Comparison of ENCODE assay signal across 22 mouse cellular contexts in the genomic region with DNA sequence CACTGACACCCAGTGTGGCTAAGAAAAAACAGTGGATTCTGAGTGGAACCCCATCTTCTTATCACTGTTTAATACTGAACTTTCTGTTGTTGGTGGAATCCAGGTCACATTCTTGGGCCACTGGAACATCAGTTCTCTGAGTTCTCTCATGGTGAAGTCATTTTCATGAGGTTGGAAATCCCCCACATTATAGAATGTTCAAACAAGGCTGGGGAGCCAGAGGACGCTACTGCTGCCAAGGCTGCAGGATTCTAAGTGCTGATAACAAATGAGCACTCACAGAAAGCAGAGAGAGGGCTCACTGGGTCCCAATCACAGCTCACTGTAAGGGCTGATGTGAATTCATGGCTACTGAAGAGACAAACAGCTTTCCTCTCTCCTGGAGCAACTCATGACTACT.
DNase-seq lines count a peak whose midpoint lies in the region; ATAC-seq and TF ChIP-seq lines count a peak whose summit lies in the region.
"Had no signal": no experiment of that assay in that cellular context is flagged by ENCODE, and none has a peak within 500 bp of the region (broad histone marks: within the 10 kb centered on the region; RNA-seq: fewer than 3 reads in every experiment).

No protein-coding gene starts in this region.

- H3K27ac ChIP-seq in heart, embryonic 12.5 days (ENCODE audit: poor library complexity, severe bottlenecking): peak overlapping the region; percentile 67
- no peak overlapping the region for H3K27ac ChIP-seq in lung, embryonic 15.5 days
- H3K27ac ChIP-seq in cerebellum, adult 2 months (ENCODE audit: insufficient read depth, low read length): no peak overlapping the region
- H3K27ac ChIP-seq: embryonic facial prominence, embryonic 12.5 days; forebrain, embryonic 15.5 days; left cerebral cortex, adult 2 months; limb, embryonic 10.5 days; stomach, embryonic 15.5 days had no signal

- H3K27me3 ChIP-seq in heart, embryonic 12.5 days (replicated peaks): no peaks in the 10 kb centered on the region
- no peaks in the 10 kb centered on the region for H3K27me3 ChIP-seq in lung, embryonic 15.5 days
- H3K27me3 ChIP-seq in Patski: no peaks in the 10 kb centered on the region
- no peaks in the 10 kb centered on the region for H3K27me3 ChIP-seq in cerebellum, adult 2 months (ENCODE audit: control insufficient read depth, insufficient read depth, low read length)
- H3K27me3 ChIP-seq: embryonic facial prominence, embryonic 12.5 days; forebrain, embryonic 15.5 days; stomach, embryonic 15.5 days had no signal

- no peak for TF ChIP-seq POLR2A in cerebellum, adult 2 months (IDR thresholded peaks at IDR 0.05; ENCODE audit: borderline replicate concordance, insufficient read depth, low read length)

- intact Hi-C loops in heart, postnatal 36 days (cut with DNase I): no loop called here

- 12% methylated on average over 1 of the region's 1 CpGs for WGBS in heart, embryonic 12.5 days
- 17% methylated on average over 1 of the region's 1 CpGs for WGBS in lung, embryonic 15.5 days
- WGBS in cerebellum, adult 2 months: 74% methylated on average over 1 of the region's 1 CpGs

- H3K4me3 ChIP-seq in heart, embryonic 12.5 days: no peak overlapping the region
- H3K4me3 ChIP-seq in lung, embryonic 15.5 days: no peak overlapping the region
- no peak overlapping the region for H3K4me3 ChIP-seq in cerebellum, adult 2 months (replicated peaks; ENCODE audit: insufficient read depth, low read depth, low read length)
- H3K4me3 ChIP-seq: embryonic facial prominence, embryonic 12.5 days; forebrain, embryonic 15.5 days; left cerebral cortex, adult 2 months; limb, embryonic 10.5 days; stomach, embryonic 15.5 days had no signal

- CTCF ChIA-PET in Patski (lab: Charles Lee): interaction anchor here (0.9 to 1.0 kb wide), 2 partner anchors 26 to 71 kb away, joined by 3 read pairs; no protein-coding TSS in a partner anchor

- POLR2A ChIA-PET in Patski (lab: Charles Lee): no interaction called here

- H3K4me1 ChIP-seq in heart, embryonic 12.5 days (replicated peaks): peaks cover 20% of the 10 kb centered on the region
- H3K4me1 ChIP-seq in lung, embryonic 15.5 days: 0 out of 2 replicates have a peak, but pooled peaks cover 9% of the 10 kb centered on the region
- no peaks in the 10 kb centered on the region for H3K4me1 ChIP-seq in cerebellum, adult 2 months (ENCODE audit: control insufficient read depth, insufficient read depth, low read length)
- H3K4me1 ChIP-seq: embryonic facial prominence, embryonic 12.5 days; forebrain, embryonic 15.5 days; stomach, embryonic 15.5 days had no signal

- in situ Hi-C loops in Patski (cut with MboI; ENCODE audit: low pct_unique_long_range_greater_than_20kb): no loop called here

- no peaks in the 10 kb centered on the region for H3K36me3 ChIP-seq in heart, embryonic 12.5 days
- H3K36me3 ChIP-seq in lung, embryonic 15.5 days: no peaks in the 10 kb centered on the region
- H3K36me3 ChIP-seq: embryonic facial prominence, embryonic 12.5 days; forebrain, embryonic 15.5 days; limb, embryonic 10.5 days; stomach, embryonic 15.5 days had no signal

- no peak overlapping the region for H3K9ac ChIP-seq in heart, embryonic 12.5 days
- no peak overlapping the region for H3K9ac ChIP-seq in lung, embryonic 15.5 days
- H3K9ac ChIP-seq: embryonic facial prominence, embryonic 12.5 days; forebrain, embryonic 15.5 days; liver, postnatal 0 days; stomach, embryonic 15.5 days had no signal

- no peak for ATAC-seq in heart, embryonic 12.5 days (ENCODE audit: insufficient number of reproducible peaks, low FRiP score)
- peak; percentile 52; the same call in 1 of the 2 replicates for ATAC-seq in lung, embryonic 15.5 days (ENCODE audit: borderline replicate concordance, extremely low read depth, low FRiP score, low TSS enrichment)
- ATAC-seq in Patski: peak; percentile 76
- ATAC-seq: forebrain, embryonic 15.5 days; inflammation-experienced regulatory T-cells, adult 6 months; liver, postnatal 0 days had no signal

- no peaks in the 10 kb centered on the region for H3K9me3 ChIP-seq in heart, embryonic 12.5 days (replicated peaks)
- H3K9me3 ChIP-seq in lung, embryonic 15.5 days: no peaks in the 10 kb centered on the region
- H3K9me3 ChIP-seq: embryonic facial prominence, embryonic 12.5 days; forebrain, embryonic 15.5 days; limb, embryonic 10.5 days; stomach, embryonic 15.5 days had no signal

- no peak for DNase-seq in heart, postnatal 36 days
- DNase-seq in lung, adult 18-20 months: no peak
- no peak for DNase-seq in Patski (ENCODE audit: low read depth, low spot score)
- DNase-seq in lung, postnatal 36 days: peak; percentile 13
- DNase-seq in cerebellum, adult 2 months: no peak
- no peak for DNase-seq in frontal cortex, postnatal 10 days (ENCODE audit: low spot score in 2 of 2)
- DNase-seq: cerebellum, adult 9-11 months; kidney, adult 8-10 months; kidney, postnatal 14 days; layer of hippocampus, adult 9-11 months; liver, postnatal 0 days; retina, postnatal 1 day; thymus, adult 2 months had no signal

- no peak overlapping the region for H3K4me2 ChIP-seq in heart, embryonic 12.5 days
- H3K4me2 ChIP-seq in lung, embryonic 15.5 days: no peak overlapping the region
- H3K4me2 ChIP-seq: embryonic facial prominence, embryonic 12.5 days; forebrain, embryonic 15.5 days; midbrain, embryonic 11.5 days; stomach, embryonic 15.5 days had no signal

- no peak for TF ChIP-seq CTCF in Patski (IDR thresholded peaks at IDR 0.05)
- no peak for TF ChIP-seq CTCF in cerebellum, adult 2 months (IDR thresholded peaks at IDR 0.05; ENCODE audit: borderline replicate concordance, insufficient read depth, low read depth, low read length)
